Mouse (Mus musculus): Measurements from ENCODE around the gene Crybg1. TPM values are rescaled to one million over a fixed set of nuclear protein-coding genes. Genes with fewer than 3 reads are reported as not detected.
"Not testable (repeated sequence)": the region's sequence is repeated elsewhere in the genome, so short reads cannot be mapped to it uniquely, and the experiment has no call there.

Crybg1 gene
- polyA plus RNA-seq, 2 experiments: 0.25 to 0.48 TPM

GRCm38 (mm10) chr10:43939136-43939662 lies 209.5 kb downstream of the Crybg1 start:
- ATAC-seq (ENCODE audit: insufficient read depth) (no peak), DNase-seq (ENCODE audit: low read depth in 3 of 3, low spot score in 3 of 3) (no peak)
- H3K4me3 ChIP-seq (ENCODE audit: insufficient read depth in 1 of 2, low read depth in 2 of 2, low read length in 2 of 2): no peak overlapping the region
- no peak overlapping the region for H3K4me2 ChIP-seq (ENCODE audit: low read depth)
- no peaks in the 10 kb centered on the region for H3K9me3 ChIP-seq (ENCODE audit: control insufficient read depth, low read length)
- H3K36me3 ChIP-seq (replicated peaks; ENCODE audit: control insufficient read depth, insufficient read depth, low read depth): no peaks in the 10 kb centered on the region; the same call in 1 of the 2 replicates
- H3K4me1 ChIP-seq (replicated peaks; ENCODE audit: control insufficient read depth in 2 of 2, insufficient read depth in 2 of 2, low read length in 1 of 2): no peaks in the 10 kb centered on the region
- no peaks in the 10 kb centered on the region for H3K27me3 ChIP-seq (ENCODE audit: control insufficient read depth, insufficient read depth, low read length)
- H3K9ac ChIP-seq (replicated peaks): no peak overlapping the region
- 75% methylated on average over 6 of the region's 6 CpGs for WGBS (ENCODE audit: insufficient replicate concordance)
- TF ChIP-seq CTCF (IDR thresholded peaks at IDR 0.05; ENCODE audit: low read depth) (no peak), EP300 (IDR thresholded peaks at IDR 0.05; ENCODE audit: low read depth) (no peak)
- H3K27ac ChIP-seq: no peak overlapping the region

GRCm38 (mm10) chr10:43928596-43928995 lies 220.1 kb downstream of the Crybg1 start:
- no peaks in the 10 kb centered on the region for H3K27me3 ChIP-seq (ENCODE audit: control insufficient read depth, insufficient read depth, low read length)
- ATAC-seq (ENCODE audit: insufficient read depth) (no peak), DNase-seq (ENCODE audit: low read depth in 3 of 3, low spot score in 3 of 3) (no peak)
- H3K27ac ChIP-seq: no peak overlapping the region
- WGBS (ENCODE audit: insufficient replicate concordance): 60% methylated on average over 5 of the region's 5 CpGs
- no peaks in the 10 kb centered on the region for H3K4me1 ChIP-seq (replicated peaks; ENCODE audit: control insufficient read depth in 2 of 2, insufficient read depth in 2 of 2, low read length in 1 of 2)
- H3K4me2 ChIP-seq (ENCODE audit: low read depth): no peak overlapping the region
- no peaks in the 10 kb centered on the region for H3K9me3 ChIP-seq (ENCODE audit: control insufficient read depth, low read length)
- TF ChIP-seq CTCF (IDR thresholded peaks at IDR 0.05; ENCODE audit: low read depth) (no peak), EP300 (IDR thresholded peaks at IDR 0.05; ENCODE audit: low read depth) (no peak)
- no peaks in the 10 kb centered on the region for H3K36me3 ChIP-seq (replicated peaks; ENCODE audit: control insufficient read depth, insufficient read depth, low read depth)
- H3K9ac ChIP-seq (replicated peaks): no peak overlapping the region
- no peak overlapping the region for H3K4me3 ChIP-seq (ENCODE audit: insufficient read depth in 1 of 2, low read depth in 2 of 2, low read length in 2 of 2)

- Histone ChIP-seq H3K9ac (replicated peaks) (no peak overlapping the region), H3K36me3 (replicated peaks; ENCODE audit: control insufficient read depth, insufficient read depth, low read depth) (0 out of 2 replicates have a peak, but pooled peaks cover 2% of the 10 kb centered on the region), H3K4me1 (replicated peaks; ENCODE audit: control insufficient read depth in 2 of 2, insufficient read depth in 2 of 2, low read length in 1 of 2) (no peaks in the 10 kb centered on the region), H3K4me2 (ENCODE audit: low read depth) (no peak overlapping the region), H3K9me3 (ENCODE audit: control insufficient read depth, low read length) (no peaks in the 10 kb centered on the region), H3K4me3 (ENCODE audit: insufficient read depth in 1 of 2, low read depth in 2 of 2, low read length in 2 of 2) (no peak overlapping the region), H3K27me3 (ENCODE audit: control insufficient read depth, insufficient read depth, low read length) (no peaks in the 10 kb centered on the region), H3K27ac (no peak overlapping the region)
- WGBS (ENCODE audit: insufficient replicate concordance): 67% methylated on average over 8 of the region's 8 CpGs
- ATAC-seq (ENCODE audit: insufficient read depth) (no peak), DNase-seq (ENCODE audit: low read depth in 3 of 3, low spot score in 3 of 3) (no peak)
- TF ChIP-seq CTCF (IDR thresholded peaks at IDR 0.05; ENCODE audit: low read depth): no peak
- no peak for TF ChIP-seq EP300 (IDR thresholded peaks at IDR 0.05; ENCODE audit: low read depth)
These were observed 220.9 kb downstream of the Crybg1 start for GRCm38 (mm10) chr10:43927736-43928135.

GRCm38 (mm10) chr10:43925776-43926175 lies 222.9 kb downstream of the Crybg1 start:
- H3K27ac ChIP-seq; DNase-seq (ENCODE audit: low read depth in 3 of 3, low spot score in 3 of 3): not testable (repeated sequence)

DNA sequence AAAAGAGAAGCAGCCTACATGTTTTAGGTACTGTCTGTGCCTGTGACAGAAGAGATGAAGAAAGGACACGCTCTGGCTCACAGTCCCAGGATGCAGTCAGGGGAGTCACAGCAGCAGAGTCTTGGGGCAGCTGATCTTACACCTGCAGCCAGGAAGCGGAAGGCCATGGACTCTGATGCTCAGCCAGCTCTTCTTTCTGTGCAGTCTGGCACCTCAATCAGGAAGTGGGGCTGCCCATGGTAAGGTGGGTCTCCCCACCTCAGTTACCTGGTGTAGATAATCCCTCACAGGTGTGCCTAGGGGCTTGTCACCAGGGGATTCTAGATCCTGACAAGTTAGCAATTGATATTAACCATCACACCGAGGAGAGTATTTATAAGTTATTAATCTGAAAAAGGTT lies 225.6 kb downstream of the Crybg1 start:
- Histone ChIP-seq H3K4me3 (ENCODE audit: insufficient read depth in 1 of 2, low read depth in 2 of 2, low read length in 2 of 2) (no peak overlapping the region), H3K9ac (replicated peaks) (no peak overlapping the region), H3K4me1 (replicated peaks; ENCODE audit: control insufficient read depth in 2 of 2, insufficient read depth in 2 of 2, low read length in 1 of 2) (no peaks in the 10 kb centered on the region), H3K4me2 (ENCODE audit: low read depth) (no peak overlapping the region), H3K27me3 (ENCODE audit: control insufficient read depth, insufficient read depth, low read length) (no peaks in the 10 kb centered on the region), H3K9me3 (ENCODE audit: control insufficient read depth, low read length) (no peaks in the 10 kb centered on the region), H3K27ac (no peak overlapping the region), H3K36me3 (replicated peaks; ENCODE audit: control insufficient read depth, insufficient read depth, low read depth) (0 out of 2 replicates have a peak, but pooled peaks cover 2% of the 10 kb centered on the region)
- no peak for DNase-seq (ENCODE audit: low read depth in 3 of 3, low spot score in 3 of 3)
- WGBS (ENCODE audit: insufficient replicate concordance): 80% methylated on average over 3 of the region's 3 CpGs
- no peak for TF ChIP-seq EP300 (IDR thresholded peaks at IDR 0.05; ENCODE audit: low read depth)
- no peak for TF ChIP-seq CTCF (IDR thresholded peaks at IDR 0.05; ENCODE audit: low read depth)
- no peak for ATAC-seq (ENCODE audit: insufficient read depth)

More at GRCm38 (mm10) chr10:43925776-43926175, 222.9 kb downstream of the Crybg1 start:
- 81% methylated on average over 8 of the region's 9 CpGs for whole genome bisulfite sequencing (ENCODE audit: insufficient replicate concordance)
- H3K9me3 ChIP-seq (ENCODE audit: control insufficient read depth, low read length); ATAC-seq (ENCODE audit: insufficient read depth); H3K4me1 ChIP-seq (replicated peaks; ENCODE audit: control insufficient read depth in 2 of 2, insufficient read depth in 2 of 2, low read length in 1 of 2); H3K4me3 ChIP-seq (ENCODE audit: insufficient read depth in 1 of 2, low read depth in 2 of 2, low read length in 2 of 2); H3K27me3 ChIP-seq (ENCODE audit: control insufficient read depth, insufficient read depth, low read length); H3K4me2 ChIP-seq (ENCODE audit: low read depth); H3K36me3 ChIP-seq (replicated peaks; ENCODE audit: control insufficient read depth, insufficient read depth, low read depth); H3K9ac ChIP-seq (replicated peaks): not testable (repeated sequence)
